Mouse (Mus musculus) cerebral cortex, adult 2 months (tissue): ENCODE results near the gene Igf1r.

Experiments used
- WGBS: fragments of 180-500 bp; shearing (Covaris S2); methylation state at CpG from one replicate; pipeline ENCODE4 v1.1.7; 2018; 5-methylcytosine and 5-hydroxymethylcytosine counted together

Igf1r gene

GRCm38 (mm10) chr7:68053002-68053624, 100.5 kb downstream of the Igf1r start:
- 72% methylated on average over 10 of the region's 10 CpGs for WGBS

- 50% methylated on average over 2 of the region's 2 CpGs for WGBS
Measured at GRCm38 (mm10) chr7:68054498-68054897, 101.9 kb downstream of the Igf1r start.

GRCm38 (mm10) chr7:68054956-68055355, 102.3 kb downstream of the Igf1r start:
- WGBS: 66% methylated on average over 6 of the region's 6 CpGs

GRCm38 (mm10) chr7:68057010-68057409, 104.4 kb downstream of the Igf1r start:
- 83% methylated on average over 3 of the region's 3 CpGs for WGBS

GRCm38 (mm10) chr7:68059690-68060089, 107.1 kb downstream of the Igf1r start:
- WGBS: 81% methylated on average over 6 of the region's 6 CpGs

GRCm38 (mm10) chr7:68061434-68061833, 108.8 kb downstream of the Igf1r start:
- 71% methylated on average over 9 of the region's 9 CpGs for WGBS

GRCm38 (mm10) chr7:68062170-68062848, 109.7 kb downstream of the Igf1r start:
- WGBS: 64% methylated on average over 13 of the region's 13 CpGs

GRCm38 (mm10) chr7:68062849-68063208, 110.2 kb downstream of the Igf1r start:
- 32% methylated on average over 5 of the region's 5 CpGs for WGBS

GRCm38 (mm10) chr7:68063711-68064110, 111.1 kb downstream of the Igf1r start:
- WGBS: 93% methylated on average over 9 of the region's 9 CpGs

GRCm38 (mm10) chr7:68064120-68064519, 111.5 kb downstream of the Igf1r start:
- WGBS: 88% methylated on average over 8 of the region's 8 CpGs

GRCm38 (mm10) chr7:68064647-68065362, 112.2 kb downstream of the Igf1r start:
- 34% methylated on average over 11 of the region's 11 CpGs for WGBS

- WGBS: 71% methylated on average over 6 of the region's 6 CpGs
Measured at GRCm38 (mm10) chr7:68065904-68066303, 113.3 kb downstream of the Igf1r start.

- WGBS: 87% methylated on average over 4 of the region's 4 CpGs
Measured at GRCm38 (mm10) chr7:68067321-68067720, 114.7 kb downstream of the Igf1r start.

GRCm38 (mm10) chr7:68069324-68069723, 116.7 kb downstream of the Igf1r start:
- WGBS: 63% methylated on average over 7 of the region's 7 CpGs

- 34% methylated on average over 3 of the region's 3 CpGs for WGBS
Measured at GRCm38 (mm10) chr7:68070030-68070429, 117.4 kb downstream of the Igf1r start.

- WGBS: 6% methylated on average over 7 of the region's 7 CpGs
Measured at GRCm38 (mm10) chr7:68070626-68071025, 118.0 kb downstream of the Igf1r start.

GRCm38 (mm10) chr7:68071050-68071449, 118.4 kb downstream of the Igf1r start:
- 87% methylated on average over 3 of the region's 3 CpGs for WGBS

- WGBS: 91% methylated on average over 11 of the region's 11 CpGs
Measured at GRCm38 (mm10) chr7:68071749-68072148, 119.1 kb downstream of the Igf1r start.

GRCm38 (mm10) chr7:68072524-68073459, 120.2 kb downstream of the Igf1r start:
- WGBS: 86% methylated on average over 14 of the region's 14 CpGs

GRCm38 (mm10) chr7:68073460-68073806, 120.8 kb downstream of the Igf1r start:
- 59% methylated on average over 8 of the region's 8 CpGs for WGBS

GRCm38 (mm10) chr7:68074748-68075147, 122.1 kb downstream of the Igf1r start:
- 90% methylated on average over 11 of the region's 11 CpGs for whole genome bisulfite sequencing

GRCm38 (mm10) chr7:68075401-68075800, 122.8 kb downstream of the Igf1r start:
- 77% methylated on average over 3 of the region's 3 CpGs for WGBS
